Mouse (Mus musculus) retina, postnatal 7 days (tissue): ENCODE data around the gene Prps2.
A peak's percentile ranks its signal among the peaks of the same experiment; 100 is the strongest.
"Not testable (repeated sequence)": the region's sequence is repeated elsewhere in the genome, so short reads cannot be mapped to it uniquely, and the experiment has no call there.

ENCODE experiments used
- DNase-seq: peaks from one replicate; pipeline ENCODE4 v3.0.0-alpha.2; 2012; ENCODE audit warnings: low read depth, low spot score

The Prps2 gene

DNA sequence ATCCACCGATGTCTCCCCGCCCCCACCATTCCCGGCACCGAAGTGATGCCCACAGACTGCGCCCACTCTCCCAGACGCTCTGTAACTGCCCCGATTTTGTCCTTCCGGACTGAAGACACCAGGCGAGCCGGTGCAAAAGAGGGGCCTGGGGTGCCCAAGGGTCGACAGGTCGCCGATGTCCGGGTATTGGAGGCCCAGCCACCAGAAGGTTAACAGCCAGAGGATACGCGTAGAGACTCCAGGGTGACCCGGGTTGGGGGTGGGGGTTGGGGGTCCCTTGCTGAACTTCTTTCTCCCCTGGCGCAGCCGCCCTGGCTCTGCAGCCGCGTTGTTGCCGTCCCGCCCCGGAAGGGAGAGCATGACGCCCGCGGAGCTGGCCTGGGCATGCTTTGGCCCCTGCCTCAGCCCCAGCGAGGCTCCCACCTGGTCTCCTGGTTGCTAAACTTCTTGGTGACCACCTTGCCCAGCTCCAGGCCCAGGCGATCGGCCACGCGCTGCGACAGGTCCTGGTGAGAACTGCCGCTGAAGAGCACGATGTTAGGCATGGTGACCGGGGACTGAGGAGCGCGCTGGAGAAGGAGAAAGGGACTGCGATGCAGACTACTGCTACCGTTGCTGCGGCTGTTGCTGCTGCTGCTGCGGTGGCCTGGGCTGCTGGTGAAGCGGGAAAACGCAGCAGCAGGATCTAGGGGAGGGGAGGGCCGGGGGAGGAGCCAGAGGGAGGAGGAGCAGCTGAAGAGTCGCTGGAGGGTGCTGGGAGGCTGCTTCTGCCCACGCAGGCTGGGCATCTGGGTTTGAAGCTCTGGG lies at the start of gene Prps2:
TSS of gene Prps2 (minus strand) at position 703 of the 807 bp plus-strand sequence.
- DNase-seq: peak; percentile 14

DNA sequence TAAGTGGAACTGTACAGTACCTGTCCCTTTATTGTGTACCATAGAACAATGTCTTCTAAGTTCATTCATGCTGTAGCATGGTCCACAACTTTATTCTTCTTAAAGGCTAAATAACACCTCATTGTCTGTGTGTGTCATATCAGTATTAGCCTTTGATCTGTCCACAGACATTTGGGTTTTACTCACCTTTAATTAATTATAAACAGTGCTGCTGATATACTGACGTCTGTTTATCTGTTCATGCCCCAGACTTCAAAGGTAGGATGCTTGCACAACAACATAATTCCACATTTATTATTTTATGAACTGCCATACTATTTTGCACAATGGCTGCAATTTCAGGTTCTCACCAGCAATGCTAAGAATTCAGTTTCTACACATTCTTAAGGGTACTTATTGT lies 35.1 kb upstream of the Prps2 start:
- DNase-seq: no peak

DNA sequence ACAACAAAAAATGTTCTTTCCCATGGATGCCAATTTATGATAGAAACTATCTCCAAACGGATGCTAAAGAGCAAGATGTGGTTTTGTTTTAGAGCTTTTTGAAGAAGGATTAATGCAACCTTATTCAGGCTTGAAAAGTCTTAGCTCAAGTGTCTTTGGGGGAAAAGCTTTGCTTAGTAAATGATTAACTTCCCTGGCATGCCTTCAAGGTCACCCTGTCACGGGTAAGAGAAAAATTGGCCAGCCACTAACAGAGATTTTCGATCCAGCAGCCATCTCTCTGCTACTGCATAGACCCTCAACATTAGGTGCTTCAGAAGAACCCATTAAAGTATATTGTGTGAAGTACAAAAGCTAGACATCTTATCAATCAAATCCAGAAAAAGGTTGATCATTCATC lies 12.4 kb upstream of the Prps2 start:
- no peak for DNase-seq

DNA sequence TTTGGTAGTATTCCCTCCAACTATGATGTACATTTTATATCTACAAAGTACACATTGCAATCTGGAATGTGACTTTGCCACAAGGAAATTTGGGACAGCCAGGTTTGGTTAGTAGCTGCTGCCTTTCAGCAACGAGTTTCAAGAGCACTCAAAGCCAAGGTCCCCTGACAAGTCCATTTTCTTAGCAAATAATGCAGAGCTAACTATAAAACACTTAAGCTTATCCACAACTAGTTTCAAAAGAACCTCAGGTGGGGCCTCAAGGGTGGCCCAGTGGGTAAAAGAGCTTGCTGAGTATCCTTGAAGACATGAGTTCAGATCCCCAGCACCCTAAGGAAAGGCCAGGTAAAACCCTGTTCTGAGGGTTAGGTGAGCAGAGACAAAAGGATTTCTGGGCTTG lies 4.1 kb upstream of the Prps2 start:
- no peak for DNase-seq

DNA sequence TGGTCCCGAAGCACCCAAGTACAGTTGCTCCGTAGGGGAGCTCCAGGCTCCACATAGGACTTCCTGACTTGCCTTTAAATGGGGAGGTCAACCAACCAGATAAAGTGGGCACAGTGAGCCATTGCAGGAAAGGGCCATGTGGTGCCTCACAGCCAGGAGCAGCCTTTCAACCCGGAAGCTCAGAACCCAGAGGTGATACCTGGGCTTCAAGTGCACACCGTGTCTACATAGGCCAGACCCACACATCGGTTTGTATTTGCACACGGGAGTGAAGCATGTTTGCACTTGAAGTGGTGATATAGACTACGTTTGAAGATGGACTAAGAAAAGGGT lies 271 bp upstream of the Prps2 start:
- DNase-seq: no peak

DNA sequence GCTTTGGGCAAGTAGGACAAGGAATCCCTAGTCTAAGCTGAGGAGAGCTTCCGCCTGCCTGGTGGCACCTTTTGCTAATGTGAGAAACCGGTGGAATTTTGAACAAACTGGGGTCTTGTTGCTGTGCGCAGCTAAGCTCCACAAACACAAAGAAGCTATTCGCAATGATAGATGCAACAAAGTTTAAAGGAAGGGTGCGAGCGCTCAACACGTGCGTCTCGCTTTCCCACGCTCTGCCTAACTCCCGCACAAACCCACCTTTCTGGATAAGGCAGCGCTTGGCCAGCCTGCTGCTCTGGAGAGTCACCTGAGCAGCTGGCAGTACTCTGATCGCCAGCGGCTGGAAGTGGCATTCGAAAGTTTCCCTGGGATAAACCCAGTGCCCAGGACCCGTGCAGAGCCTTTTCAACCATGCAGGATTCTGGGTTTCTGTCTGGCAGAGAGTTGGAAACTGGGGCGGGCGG lies 934 bp downstream of the Prps2 start:
- DNase-seq: no peak

DNA sequence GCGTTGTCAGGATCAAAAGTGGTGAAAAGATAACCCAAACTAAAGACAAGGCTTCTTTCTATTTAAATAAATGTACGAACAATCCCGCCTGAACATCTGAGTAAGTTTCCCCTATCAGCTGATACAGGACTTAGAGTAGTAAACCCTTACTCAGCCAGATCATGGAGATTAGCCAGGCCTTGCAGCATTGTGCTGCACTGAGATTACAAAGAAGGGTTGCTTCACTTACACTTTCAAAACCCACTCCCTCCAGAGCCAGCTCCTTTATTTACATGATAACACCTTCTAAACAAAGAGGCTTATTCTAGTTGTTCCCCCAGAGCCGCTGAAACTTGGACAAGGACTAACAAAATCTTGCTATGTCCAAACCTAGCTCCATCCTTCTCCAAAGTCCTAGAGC lies 2.5 kb downstream of the Prps2 start:
- no peak for DNase-seq

DNA sequence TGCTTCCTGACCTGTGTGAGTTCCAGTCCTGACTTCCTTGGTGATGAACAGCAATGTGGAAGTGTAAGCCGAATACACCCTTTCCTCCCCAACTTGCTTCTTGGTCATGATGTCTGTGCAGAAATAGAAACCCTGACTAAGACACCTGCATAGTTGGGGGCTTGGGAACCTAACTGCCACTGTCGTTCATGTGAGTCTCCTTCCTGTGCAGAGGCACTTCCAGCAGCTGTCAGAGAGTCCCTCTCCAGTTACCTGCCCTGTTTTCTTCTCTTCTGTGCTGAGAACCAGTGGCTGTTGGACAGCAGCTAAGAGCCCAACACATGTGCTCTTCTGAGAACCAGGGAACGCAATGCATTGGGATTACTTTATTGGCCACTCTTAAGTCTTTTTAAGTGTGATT lies 21.3 kb downstream of the Prps2 start:
- DNase-seq: not testable (repeated sequence)

DNA sequence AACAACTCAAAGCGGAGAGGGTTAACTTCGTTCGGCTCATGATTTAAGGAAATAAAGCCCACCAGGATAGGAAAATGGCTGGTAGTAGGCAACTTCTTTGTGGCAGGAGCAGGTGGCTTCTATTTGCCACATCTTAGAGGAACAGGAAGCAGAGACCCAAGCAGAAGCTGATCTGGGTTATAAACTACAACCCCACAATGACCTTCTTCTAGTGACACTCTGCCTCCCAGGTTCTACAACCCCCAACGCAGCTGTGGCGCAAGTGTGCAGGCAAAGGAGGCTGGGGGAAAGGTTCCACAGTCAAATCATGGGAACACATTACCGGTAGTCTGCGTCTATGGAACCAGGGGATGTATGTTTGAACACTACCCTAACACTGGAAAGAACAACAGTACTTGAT lies 22.8 kb downstream of the Prps2 start:
- no peak for DNase-seq

DNA sequence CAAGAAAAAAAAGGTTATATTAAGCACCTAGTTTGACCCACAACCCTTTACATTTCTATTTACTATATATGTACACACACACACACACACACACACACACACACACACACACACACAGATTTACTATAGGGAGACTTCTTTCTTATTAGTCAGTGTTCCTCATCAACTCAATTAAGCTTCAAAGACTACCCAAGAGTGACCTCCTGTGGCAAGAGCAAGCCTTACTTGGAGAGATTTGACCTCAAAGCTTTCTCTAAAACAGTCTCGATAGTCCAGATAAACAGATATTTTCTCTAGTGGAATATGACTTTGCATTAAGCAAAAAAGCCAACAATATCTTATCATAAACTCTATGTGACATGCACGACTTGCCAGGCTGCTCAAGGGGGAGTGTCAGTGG lies 25.1 kb downstream of the Prps2 start:
- DNase-seq: no peak

DNA sequence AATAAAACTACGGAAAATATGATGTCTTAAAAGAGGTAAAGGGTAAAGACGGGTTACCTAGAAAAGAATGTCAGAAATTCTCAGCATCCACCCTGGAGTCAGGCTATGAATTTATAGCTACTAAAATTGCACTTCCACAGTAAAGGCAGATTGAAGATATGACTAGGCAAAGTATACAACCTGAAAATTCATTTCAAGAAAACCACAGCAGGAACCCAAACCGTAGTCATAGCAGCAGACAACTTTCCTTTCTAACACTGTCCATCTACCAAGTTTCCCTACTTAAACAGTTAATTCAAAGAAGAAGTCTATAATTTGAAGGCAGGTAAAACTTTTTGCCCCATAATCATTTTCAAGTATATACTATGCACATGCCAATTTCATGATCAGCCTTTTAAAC lies 26.6 kb downstream of the Prps2 start:
- no peak for DNase-seq

DNA sequence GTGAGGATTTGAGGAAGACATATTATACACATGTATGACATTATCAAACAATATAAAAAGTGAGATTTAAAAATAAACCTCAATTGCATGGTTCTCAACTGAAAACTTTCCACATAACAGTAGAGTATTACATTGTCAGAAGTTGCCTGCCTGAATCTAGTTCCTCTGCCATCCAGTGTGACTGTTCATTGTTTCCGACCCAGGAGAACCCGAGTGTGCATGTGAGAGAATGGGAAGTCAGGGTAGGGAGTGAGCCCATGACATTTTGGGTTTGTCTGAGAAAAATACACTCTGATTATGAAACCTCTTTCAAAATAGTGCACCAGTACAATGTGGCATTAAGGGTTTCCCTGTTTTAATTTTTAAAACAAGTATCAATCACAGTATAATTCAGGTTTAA lies 28.9 kb downstream of the Prps2 start:
- DNase-seq: no peak

DNA sequence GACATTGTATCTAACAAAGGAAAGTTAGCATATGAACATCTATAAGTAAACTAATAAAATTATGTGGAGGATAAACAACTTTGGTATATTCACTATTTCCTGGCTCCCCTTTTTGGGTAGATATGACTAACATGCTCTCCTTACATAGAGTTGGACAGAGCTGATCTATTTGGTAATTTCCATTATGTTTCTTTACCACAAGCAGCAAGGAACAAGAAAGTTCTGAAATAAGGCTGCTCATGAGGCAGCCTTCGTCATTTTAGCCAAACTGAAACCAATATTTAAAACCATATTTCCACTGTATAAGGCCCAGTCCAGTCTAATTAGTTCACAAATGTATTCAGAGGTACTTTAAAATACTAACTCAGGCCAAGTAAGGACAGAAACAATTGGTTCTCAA lies 36.1 kb downstream of the Prps2 start:
- no peak for DNase-seq

DNA sequence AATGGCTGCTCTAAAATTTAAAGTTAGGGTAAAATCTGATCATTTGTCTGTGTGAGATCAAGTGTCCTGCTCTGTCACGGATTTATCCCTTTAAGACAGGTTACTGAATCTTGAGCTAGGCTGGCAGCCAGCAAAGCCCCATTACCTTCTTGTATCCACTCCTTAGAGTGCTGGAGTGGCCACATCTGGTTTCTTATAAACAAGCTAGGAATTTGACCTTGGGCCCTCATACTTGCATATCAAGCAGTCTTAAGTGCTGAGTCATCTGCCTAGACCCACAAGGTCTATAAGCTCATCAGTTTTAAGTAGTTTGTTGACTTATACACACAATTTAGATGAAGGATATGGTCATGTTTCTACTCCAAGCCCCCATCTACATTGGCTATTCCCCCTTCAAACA lies 38.2 kb downstream of the Prps2 start:
- no peak for DNase-seq

DNA sequence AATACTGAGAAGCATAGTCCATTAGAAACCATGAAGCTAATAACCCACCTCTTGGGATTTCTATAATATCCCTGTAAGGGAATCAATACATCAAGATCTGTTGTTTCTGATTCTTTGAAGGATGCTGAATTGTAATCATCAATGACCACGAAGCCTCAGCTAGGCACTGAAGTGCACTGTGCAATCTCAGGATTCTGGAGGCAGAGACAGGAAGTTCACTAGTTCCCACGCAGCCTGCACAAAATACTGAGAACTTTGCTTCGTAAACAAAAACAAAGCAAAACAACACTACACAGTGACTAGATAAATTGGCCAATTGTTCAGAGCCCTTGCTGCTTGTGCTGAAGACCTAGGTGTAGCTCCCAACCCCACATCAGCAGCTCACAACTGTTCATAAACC lies 40.7 kb downstream of the Prps2 start:
- no peak for DNase-seq

DNA sequence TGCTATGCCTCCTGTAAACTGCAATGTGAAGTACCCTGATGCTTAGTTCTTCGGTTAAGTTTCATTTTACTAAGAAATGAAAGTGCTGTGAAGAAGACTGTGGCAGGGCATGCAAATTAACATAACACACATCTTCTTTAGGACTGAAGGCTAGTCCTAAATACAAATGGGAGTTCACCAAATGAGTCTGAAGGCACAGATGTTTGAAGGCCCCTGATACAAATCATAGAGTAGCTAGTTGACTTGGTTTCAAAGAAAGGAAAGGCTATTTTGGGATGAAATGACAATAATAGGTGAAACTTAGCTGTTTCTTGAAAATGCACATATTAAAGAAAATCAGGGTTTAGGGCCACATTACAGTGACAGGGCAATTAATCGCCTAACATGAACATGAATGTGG lies 42.4 kb downstream of the Prps2 start:
- no peak for DNase-seq

DNA sequence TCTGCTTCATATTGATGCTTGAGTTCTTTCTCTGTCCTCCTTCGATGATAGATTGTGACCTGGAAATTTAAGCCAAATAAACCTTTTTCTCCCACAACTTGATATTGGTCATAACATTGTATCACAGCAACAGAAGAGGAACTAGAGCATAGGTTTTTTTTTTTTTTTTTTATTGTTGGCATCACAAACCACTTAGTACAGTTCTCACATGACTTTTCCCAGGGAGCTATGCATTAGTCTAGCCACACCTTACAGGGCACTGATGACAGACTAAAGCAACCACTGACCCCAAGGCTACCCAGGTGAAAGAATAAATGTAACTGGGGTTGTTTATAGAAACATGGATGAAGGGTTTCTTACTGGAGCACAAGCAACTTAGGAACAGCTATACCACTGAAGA lies 44.6 kb downstream of the Prps2 start:
- no peak for DNase-seq

DNA sequence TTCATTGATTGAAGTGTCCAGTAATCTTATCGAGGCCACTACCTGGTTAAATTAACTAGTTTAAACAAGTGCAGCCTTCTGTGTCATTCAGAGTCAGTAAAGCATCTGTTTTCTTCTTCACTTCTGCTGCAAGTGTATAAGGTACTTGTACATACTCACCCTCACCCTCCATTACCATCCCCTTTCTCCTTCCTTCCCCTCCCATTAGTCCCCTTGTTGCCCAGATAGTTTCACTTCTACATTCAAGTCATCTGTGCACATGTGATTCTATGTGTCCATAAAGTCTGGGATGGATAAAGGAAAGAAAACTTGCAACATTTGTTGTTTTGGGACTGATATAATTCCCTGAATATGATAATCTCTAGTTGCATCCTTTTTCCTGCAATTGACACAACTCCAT lies 48.0 kb downstream of the Prps2 start:
- DNase-seq: no peak

DNA sequence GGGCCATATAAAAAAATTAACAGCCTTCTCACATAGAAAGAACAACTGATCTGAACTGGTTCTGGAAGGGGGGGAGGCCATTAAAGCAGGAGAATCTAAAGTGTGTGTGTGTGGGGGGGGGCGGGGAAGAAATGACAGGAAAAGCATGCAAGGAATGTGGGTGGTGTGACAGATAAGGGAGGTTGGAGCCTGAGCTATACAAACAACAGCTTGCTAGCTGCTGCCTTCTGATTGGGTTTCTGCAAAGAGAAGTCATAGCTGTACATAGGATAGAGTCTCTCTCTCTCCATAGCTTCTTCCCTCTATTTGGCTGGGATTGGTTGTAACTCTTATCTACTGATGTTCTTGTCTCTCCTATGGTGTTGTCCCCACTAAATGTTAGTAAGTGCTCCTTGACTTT lies 49.9 kb downstream of the Prps2 start:
- DNase-seq: no peak

DNA sequence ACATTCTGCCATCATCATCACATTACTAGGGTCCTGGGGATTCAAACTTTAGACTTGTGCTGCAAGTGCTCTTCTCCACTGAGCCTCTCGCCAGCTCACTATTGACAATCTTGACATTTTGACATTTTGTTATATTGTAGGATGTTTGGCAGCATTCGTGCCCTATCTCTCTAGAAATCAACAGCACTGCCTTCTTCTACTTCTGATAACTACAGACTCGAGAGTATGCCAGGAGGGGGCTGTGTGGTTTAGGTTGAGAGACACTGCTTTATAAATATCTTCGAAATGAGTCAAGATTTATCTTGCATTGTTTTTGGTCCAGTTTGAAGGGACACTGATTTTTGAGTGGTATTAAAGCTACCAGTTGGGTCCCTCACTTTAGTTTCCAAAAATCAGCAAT lies 51.6 kb downstream of the Prps2 start:
- no peak for DNase-seq

DNA sequence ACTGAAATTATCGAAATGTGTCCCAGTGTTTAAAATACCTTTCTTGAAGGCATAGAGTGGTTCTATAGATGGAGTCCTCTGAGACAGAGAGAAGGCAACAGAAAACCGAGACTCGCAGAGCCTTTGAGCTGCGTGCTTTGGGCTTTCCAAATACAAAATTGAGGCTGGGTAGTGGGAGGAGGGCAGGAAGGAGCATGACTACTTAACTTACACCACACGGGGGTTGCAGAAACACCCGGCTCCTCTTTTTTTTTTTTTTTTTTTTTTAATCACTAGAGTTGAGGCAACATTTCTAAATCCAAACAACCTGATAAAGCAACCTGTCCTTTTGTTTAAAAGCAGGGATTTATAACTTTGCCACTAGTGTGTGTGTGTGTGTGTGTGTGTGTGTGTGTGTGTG lies 52.1 kb downstream of the Prps2 start, which contains the start of gene Tlr7:
TSS of gene Tlr7 (minus strand) at position 160 of the 400 bp plus-strand sequence.
- DNase-seq: no peak

DNA sequence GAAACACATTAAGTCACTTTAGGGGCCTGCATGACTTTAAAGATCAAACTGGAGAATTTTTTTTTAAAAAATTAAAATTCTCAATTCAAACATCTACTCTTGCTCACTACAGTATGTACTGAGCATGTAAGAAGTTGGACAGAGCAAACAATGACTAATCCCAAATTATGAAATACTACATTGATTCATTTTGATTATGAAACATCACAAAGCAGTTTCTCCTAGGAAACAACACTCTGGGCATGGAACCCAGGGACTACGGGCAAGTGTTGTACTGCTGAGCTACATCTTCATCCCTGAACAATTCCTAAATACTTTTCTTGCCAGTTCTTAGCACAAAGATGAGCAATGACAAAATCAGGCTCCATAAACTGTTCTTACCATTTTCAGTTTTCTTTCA lies 52.9 kb downstream of the Prps2 start:
- DNase-seq: no peak

DNA sequence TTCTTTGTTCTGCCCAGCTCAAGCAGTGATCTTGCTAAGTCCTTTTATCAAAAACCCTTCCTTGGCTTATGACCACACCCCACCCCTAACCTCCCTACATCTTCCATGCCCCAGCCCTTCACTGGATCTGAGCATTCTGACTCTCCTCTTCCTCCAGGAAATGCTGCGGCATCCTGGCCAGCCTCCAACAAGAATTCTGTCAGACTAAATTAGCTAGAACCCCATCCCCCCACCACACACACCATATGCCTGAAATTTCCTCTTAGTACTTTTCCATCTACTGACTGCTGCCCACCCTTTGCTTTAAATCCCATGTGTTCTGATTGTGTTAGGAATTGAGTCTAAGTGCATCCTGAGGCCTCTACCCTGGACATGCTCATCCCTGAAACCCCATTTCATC lies 53.5 kb downstream of the Prps2 start:
- no peak for DNase-seq

DNA sequence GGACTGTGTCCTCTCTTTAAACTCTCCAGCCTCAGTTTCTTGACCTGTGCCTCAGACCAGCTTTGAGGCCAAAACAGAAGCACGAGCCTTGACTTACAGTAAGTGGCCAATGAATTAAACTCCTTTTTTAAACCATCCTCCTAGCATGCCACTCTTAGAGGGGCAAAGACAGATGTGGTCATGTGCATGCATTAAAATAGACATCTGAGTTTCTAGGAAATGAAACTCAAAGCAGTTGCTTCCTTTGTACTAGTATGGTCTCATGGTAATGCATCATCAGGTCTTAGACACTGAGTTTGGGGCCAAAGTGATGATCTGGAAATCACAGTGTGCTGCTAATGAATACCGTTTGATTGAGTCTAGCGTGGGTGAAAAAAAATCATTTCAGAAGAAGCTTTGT lies 54.0 kb downstream of the Prps2 start:
- DNase-seq: no peak
